20 mouse cellular contexts compared by ENCODE assay signal in genomic region chr5:113846656-113847055, GRCm38 (mm10). TPM values are rescaled to one million over a fixed set of nuclear protein-coding genes. Genes with fewer than 3 reads are reported as not detected.
DNase-seq lines count a peak whose midpoint lies in the region; ATAC-seq and TF ChIP-seq lines count a peak whose summit lies in the region.
"Had no signal": no experiment of that assay in that cellular context is flagged by ENCODE, and none has a peak within 500 bp of the region (broad histone marks: within the 10 kb centered on the region; RNA-seq: fewer than 3 reads in every experiment).

No protein-coding gene starts in this region.

- peaks cover 72% of the 10 kb centered on the region for H3K36me3 ChIP-seq in intestine, embryonic 15.5 days
- H3K36me3 ChIP-seq in intestine, postnatal 0 days (ENCODE audit: control insufficient read depth, insufficient read depth) = peaks cover 93% of the 10 kb centered on the region
- peaks cover 91% of the 10 kb centered on the region for H3K36me3 ChIP-seq in liver, embryonic 13.5 days

- H3K27me3 ChIP-seq in intestine, embryonic 15.5 days (replicated peaks) = no peaks in the 10 kb centered on the region
- no peaks in the 10 kb centered on the region for H3K27me3 ChIP-seq in intestine, postnatal 0 days (replicated peaks; ENCODE audit: control insufficient read depth, insufficient read depth, low read length)
- no peaks in the 10 kb centered on the region for H3K27me3 ChIP-seq in liver, embryonic 13.5 days
- H3K27me3 ChIP-seq: embryonic facial prominence, embryonic 15.5 days; forebrain, embryonic 13.5 days had no signal

- H3K4me3 ChIP-seq in intestine, embryonic 15.5 days (replicated peaks) = no peak overlapping the region
- H3K4me3 ChIP-seq in intestine, postnatal 0 days (ENCODE audit: low read depth, low read length) = no peak overlapping the region
- H3K4me3 ChIP-seq in liver, embryonic 13.5 days (replicated peaks) = peak overlapping the region; percentile 7; the same call in 1 of the 2 replicates
- H3K4me3 ChIP-seq: embryonic facial prominence, embryonic 15.5 days; forebrain, embryonic 13.5 days; heart, adult 2 months; myocyte had no signal

- WGBS in intestine, embryonic 15.5 days = 88% methylated on average over 8 of the region's 8 CpGs
- 90% methylated on average over 8 of the region's 8 CpGs for WGBS in intestine, postnatal 0 days
- WGBS in liver, embryonic 13.5 days (ENCODE audit: insufficient replicate concordance) = 35% methylated on average over 8 of the region's 8 CpGs

- no peak overlapping the region for H3K4me2 ChIP-seq in intestine, embryonic 15.5 days (replicated peaks)
- no peak overlapping the region for H3K4me2 ChIP-seq in intestine, postnatal 0 days (replicated peaks; ENCODE audit: low read depth)
- peak overlapping the region; percentile 52 for H3K4me2 ChIP-seq in liver, embryonic 13.5 days
- H3K4me2 ChIP-seq: embryonic facial prominence, embryonic 15.5 days; forebrain, embryonic 13.5 days had no signal

- TF ChIP-seq CTCF in intestine, postnatal 0 days (IDR thresholded peaks at IDR 0.05; ENCODE audit: low read depth) = no peak

- peak; percentile 80 for DNase-seq in liver, embryonic 13.5 days
- DNase-seq in spleen, postnatal 10 days (ENCODE audit: low spot score in 2 of 2) = peak; percentile 57 to 74
- no peak for DNase-seq in adrenal gland, adult 2 months
- DNase-seq in frontal cortex, adult 2 months (ENCODE audit: extremely low spot score in 1 of 2, low spot score in 1 of 2) = no peak
- DNase-seq in thymus, postnatal 4 days = no peak
- DNase-seq: cerebellum, adult 18-20 months; cerebellum, postnatal 25 days; gastrocnemius, postnatal 25 days; heart, adult 2 months; kidney, postnatal 4 days; layer of hippocampus, postnatal 36 days; lung, postnatal 10 days; midbrain, embryonic 14.5 days; thymus, postnatal 14 days had no signal

- H3K4me1 ChIP-seq in intestine, embryonic 15.5 days (replicated peaks) = 0 out of 2 replicates have a peak, but pooled peaks cover 2% of the 10 kb centered on the region
- no peaks in the 10 kb centered on the region for H3K4me1 ChIP-seq in intestine, postnatal 0 days (replicated peaks; ENCODE audit: control insufficient read depth, insufficient read depth, low read length)
- H3K4me1 ChIP-seq in liver, embryonic 13.5 days (replicated peaks) = peaks cover 49% of the 10 kb centered on the region
- H3K4me1 ChIP-seq: forebrain, embryonic 13.5 days had no signal

- H3K27ac ChIP-seq in intestine, embryonic 15.5 days = no peak overlapping the region
- no peak overlapping the region; the same call in 1 of the 2 replicates for H3K27ac ChIP-seq in intestine, postnatal 0 days (ENCODE audit: low read depth, low read length)
- peak overlapping the region; percentile 82 for H3K27ac ChIP-seq in liver, embryonic 13.5 days
- H3K27ac ChIP-seq: embryonic facial prominence, embryonic 15.5 days; forebrain, embryonic 13.5 days; heart, adult 2 months had no signal

- no peak overlapping the region for H3K9ac ChIP-seq in intestine, embryonic 15.5 days
- no peak overlapping the region for H3K9ac ChIP-seq in intestine, postnatal 0 days (ENCODE audit: low read depth, low read length)
- H3K9ac ChIP-seq in liver, embryonic 13.5 days = peak overlapping the region; percentile 47
- H3K9ac ChIP-seq: embryonic facial prominence, embryonic 15.5 days; forebrain, embryonic 13.5 days had no signal

- ATAC-seq in intestine, embryonic 15.5 days = peak; percentile 46; the same call in 1 of the 2 replicates
- ATAC-seq in intestine, postnatal 0 days = no peak
- ATAC-seq in erythroblast, adult 5-6 weeks (replicated peaks; ENCODE audit: low FRiP score, poor library complexity, severe bottlenecking) = peak; percentile 87
- peak; percentile 98 for ATAC-seq in liver, embryonic 13.5 days (ENCODE audit: low read depth)
- ATAC-seq: forebrain, embryonic 13.5 days had no signal

- H3K9me3 ChIP-seq in intestine, embryonic 15.5 days = no peaks in the 10 kb centered on the region
- no peaks in the 10 kb centered on the region for H3K9me3 ChIP-seq in intestine, postnatal 0 days (ENCODE audit: control insufficient read depth)
- no peaks in the 10 kb centered on the region for H3K9me3 ChIP-seq in liver, embryonic 13.5 days (replicated peaks)
- H3K9me3 ChIP-seq: embryonic facial prominence, embryonic 15.5 days; forebrain, embryonic 13.5 days had no signal

RNA-seq across cellular contexts. Expression of gene Selplg, which starts 14.2 kb away (rescaled TPM):
- 3.4 and 4.4 TPM in 2 replicates for polyA plus RNA-seq in intestine, embryonic 15.5 days (2015; fragmentation: Nextera tagmentation; extraction: Ambion mirVana)
- polyA plus RNA-seq in intestine, postnatal 0 days (2015; fragmentation: Nextera tagmentation; extraction: Ambion mirVana) = 2.9 and 3.2 TPM in 2 replicates
- total RNA-seq in erythroblast, adult 5-6 weeks (2015; ENCODE audit: low replicate concordance) = 85.1 and 133 TPM in 2 replicates
- 30.2 and 34.8 TPM in 2 replicates for total RNA-seq in erythroblast, adult 5-6 weeks (2017; ENCODE audit: low replicate concordance)
- polyA plus RNA-seq in liver, embryonic 13.5 days (2015; fragmentation: Nextera tagmentation; extraction: Ambion mirVana) = 10.1 and 11.6 TPM in 2 replicates
- 1 to 10 TPM; 5.1 to 6.5 TPM for total RNA-seq in adrenal gland, adult 2 months (2021)
- 16.3 and 18.0 TPM in 2 replicates for polyA plus RNA-seq in adrenal gland, adult 2 months (2012; rRNA removed)
- 34.0 and 40.3 TPM in 2 replicates for polyA plus RNA-seq in frontal cortex, adult 2 months (2012; rRNA removed)
- polyA plus RNA-seq: myocyte had no signal

RNA-seq across cellular contexts. Expression of gene Tmem119, which starts 46.3 kb away (rescaled TPM):
- polyA plus RNA-seq in intestine, embryonic 15.5 days (2015; fragmentation: Nextera tagmentation; extraction: Ambion mirVana) = 57.5 and 61.9 TPM in 2 replicates
- polyA plus RNA-seq in intestine, postnatal 0 days (2015; fragmentation: Nextera tagmentation; extraction: Ambion mirVana) = 21.1 and 23.0 TPM in 2 replicates
- 2.7 TPM in 1 of 2 replicates, not detected in the other for total RNA-seq in erythroblast, adult 5-6 weeks (2015; ENCODE audit: low replicate concordance)
- total RNA-seq in erythroblast, adult 5-6 weeks (2017; ENCODE audit: low replicate concordance) = 1.1 TPM in 1 of 2 replicates, not detected in the other
- 3.8 TPM in 2 replicates for polyA plus RNA-seq in liver, embryonic 13.5 days (2015; fragmentation: Nextera tagmentation; extraction: Ambion mirVana)
- 10 to 100 TPM; 10.1 to 19.8 TPM for total RNA-seq in adrenal gland, adult 2 months (2021)
- 20.1 and 21.1 TPM in 2 replicates for polyA plus RNA-seq in adrenal gland, adult 2 months (2012; rRNA removed)
- polyA plus RNA-seq in frontal cortex, adult 2 months (2012; rRNA removed) = 17.6 and 22.6 TPM in 2 replicates

Comparison
In these comparisons a context has a peak if more than half of its experiments do, and no peak if none do; other contexts are left out.
1. DNase-seq: peak in liver, embryonic 13.5 days (single experiment) and spleen, postnatal 10 days (2 of 2); none in adrenal gland, adult 2 months (single experiment), frontal cortex, adult 2 months (0 of 2) and thymus, postnatal 4 days (single experiment).